Mouse (Mus musculus): ENCODE data around the gene Xrcc1. TPM values are rescaled to one million over a fixed set of nuclear protein-coding genes. Genes with fewer than 3 reads are reported as not detected.
A peak's percentile ranks its signal among the peaks of the same experiment; 100 is the strongest.
"Not testable (repeated sequence)": the region's sequence is repeated elsewhere in the genome, so short reads cannot be mapped to it uniquely, and the experiment has no call there.

Xrcc1 gene
- total RNA-seq (2022): 10 to 100 TPM; 19.7 to 30.8 (median 27.1) TPM

DNA sequence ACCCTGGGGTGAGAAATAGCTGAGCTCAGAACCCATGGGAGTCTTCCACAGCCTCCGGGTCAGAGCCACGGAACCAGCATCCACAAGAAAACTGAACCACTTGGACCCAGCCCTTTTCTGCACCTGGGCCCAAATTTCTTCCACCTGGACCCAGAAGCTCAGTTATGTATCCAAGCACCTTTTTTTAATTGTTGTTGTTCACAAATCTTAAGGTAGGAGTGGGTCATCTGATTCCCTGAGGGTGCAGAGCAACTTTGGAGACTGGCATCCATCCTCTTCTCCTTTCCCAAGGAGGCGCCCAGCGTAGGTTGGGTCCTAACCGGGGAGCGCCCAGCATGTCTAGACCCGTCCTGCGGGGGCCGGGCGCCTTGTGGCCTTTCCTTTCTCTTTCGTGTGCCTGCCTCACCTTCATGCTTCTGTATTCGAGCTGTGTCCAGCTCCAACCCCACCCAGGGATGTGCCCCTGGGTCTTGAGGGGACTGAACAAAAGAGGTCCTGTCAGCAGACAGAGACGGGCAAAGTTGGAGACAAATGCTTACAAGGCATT lies at the start of gene Xrcc1, which contains the start of gene Pinlyp:
TSS of gene Xrcc1 (plus strand) at position 222 of the 547 bp plus-strand sequence.
TSS of gene Pinlyp (minus strand) at position 51 of the 547 bp plus-strand sequence.
- no peak for DNase-seq (ENCODE audit: low spot score)

DNA sequence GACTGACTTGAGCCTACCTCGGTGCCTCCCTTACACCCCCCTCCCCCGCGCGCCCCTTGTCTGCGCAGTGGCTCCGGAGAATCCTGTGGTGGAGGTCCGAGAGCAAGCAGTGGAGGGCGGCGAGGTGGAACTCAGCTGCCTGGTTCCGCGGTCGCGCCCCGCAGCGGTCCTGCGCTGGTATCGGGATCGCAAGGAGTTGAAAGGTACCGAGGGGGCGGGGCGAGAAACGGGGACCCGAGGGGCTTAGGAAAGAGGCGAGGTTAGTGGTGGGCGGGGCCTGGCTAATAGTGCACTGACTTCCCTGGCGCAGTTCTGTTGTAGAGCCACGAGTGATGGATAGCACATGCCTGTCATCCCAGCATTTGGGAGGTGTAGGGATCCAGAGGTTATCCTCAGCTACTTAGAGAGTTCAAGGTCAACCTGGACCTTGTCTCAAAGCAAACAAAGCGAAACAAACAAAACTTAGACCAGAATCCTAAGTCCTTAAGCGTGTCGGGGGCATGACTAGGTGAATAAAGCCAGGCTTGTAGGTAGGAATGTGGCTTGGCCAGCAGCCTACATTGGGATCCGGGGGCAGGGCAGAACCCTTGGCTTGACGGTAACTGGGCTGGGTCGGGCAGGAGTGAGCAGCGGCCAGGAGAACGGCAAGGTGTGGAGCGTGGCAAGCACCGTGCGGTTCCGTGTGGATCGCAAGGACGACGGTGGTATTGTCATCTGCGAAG lies 46.1 kb upstream of the Xrcc1 start:
- no peak for DNase-seq (ENCODE audit: low spot score)

DNA sequence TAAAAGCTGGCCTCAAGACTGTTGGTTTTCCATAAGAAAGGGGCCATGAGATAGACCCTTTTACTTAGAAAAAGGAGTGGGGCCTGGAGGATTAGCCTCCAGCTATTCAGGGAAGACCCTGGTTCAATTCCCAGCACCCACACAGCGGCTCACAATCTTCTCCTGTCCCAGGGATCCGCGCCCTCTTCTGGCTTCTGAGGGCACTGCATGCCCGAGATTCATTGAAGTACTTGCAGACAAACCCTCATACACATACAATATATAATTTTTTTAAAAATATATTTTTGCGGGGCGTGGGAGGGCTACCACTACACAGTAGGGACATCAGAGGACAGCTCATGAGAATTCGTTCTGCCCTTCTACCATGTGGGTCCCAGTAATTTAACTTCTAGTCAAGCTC lies 45.2 kb upstream of the Xrcc1 start:
- DNase-seq (ENCODE audit: low spot score): no peak

DNA sequence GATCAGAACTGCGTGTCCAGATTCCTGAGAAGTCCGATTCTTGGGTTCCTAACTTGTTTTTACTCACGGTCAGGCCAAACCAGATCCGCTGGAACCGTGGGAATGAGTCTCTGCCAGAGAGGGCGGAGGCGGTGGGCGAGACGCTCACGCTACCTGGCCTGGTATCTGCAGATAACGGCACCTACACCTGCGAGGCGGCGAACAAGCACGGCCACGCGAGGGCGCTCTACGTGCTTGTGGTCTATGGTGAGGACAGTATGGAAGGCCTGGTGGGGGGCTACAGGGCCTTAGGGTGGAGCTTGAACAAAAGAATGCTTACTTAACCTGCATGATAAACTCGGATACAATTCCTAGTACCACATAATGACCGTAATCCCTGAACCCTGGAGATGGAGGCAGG lies 44.6 kb upstream of the Xrcc1 start:
- DNase-seq (ENCODE audit: low spot score): no peak

DNA sequence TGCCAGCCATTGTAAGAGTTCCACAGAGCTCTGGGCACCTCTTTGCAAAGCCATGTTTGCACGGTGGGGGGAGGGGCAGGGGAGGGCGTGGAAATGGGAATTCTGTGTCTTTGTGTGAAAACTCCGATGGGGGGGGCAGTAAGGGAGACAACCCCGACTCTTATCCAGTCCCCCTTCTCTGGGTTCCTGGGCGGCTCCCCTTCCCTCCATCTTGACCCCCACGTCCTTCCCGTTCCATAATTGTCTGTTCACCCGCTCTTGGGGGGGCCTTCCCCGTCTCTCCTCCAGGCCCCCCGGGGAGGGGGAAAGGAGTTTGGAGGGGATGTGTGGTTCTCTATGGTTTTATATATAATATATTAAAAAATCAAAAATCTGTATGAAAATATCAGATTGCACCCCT lies 42.1 kb upstream of the Xrcc1 start:
- DNase-seq (ENCODE audit: low spot score): no peak

DNA sequence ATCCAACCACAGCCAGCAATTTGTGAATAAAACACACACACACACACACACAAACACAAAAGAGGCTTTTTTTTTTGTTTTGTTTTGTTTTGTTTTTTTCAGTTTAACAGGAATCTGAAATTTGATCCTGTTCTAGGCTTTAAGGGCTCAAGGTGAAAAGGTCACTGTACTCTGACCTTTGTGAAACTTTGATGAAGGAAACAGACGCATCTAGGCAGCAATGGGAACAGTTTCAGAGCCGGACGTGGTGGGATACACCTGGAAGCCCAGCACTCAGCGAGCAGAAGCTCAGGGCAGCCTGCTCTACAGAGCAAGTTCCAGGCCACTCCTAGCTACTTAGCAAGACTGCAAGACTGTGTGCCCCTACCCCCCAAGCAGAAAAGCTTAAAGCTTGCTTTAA lies 41.2 kb upstream of the Xrcc1 start:
- no peak for DNase-seq (ENCODE audit: low spot score)

DNA sequence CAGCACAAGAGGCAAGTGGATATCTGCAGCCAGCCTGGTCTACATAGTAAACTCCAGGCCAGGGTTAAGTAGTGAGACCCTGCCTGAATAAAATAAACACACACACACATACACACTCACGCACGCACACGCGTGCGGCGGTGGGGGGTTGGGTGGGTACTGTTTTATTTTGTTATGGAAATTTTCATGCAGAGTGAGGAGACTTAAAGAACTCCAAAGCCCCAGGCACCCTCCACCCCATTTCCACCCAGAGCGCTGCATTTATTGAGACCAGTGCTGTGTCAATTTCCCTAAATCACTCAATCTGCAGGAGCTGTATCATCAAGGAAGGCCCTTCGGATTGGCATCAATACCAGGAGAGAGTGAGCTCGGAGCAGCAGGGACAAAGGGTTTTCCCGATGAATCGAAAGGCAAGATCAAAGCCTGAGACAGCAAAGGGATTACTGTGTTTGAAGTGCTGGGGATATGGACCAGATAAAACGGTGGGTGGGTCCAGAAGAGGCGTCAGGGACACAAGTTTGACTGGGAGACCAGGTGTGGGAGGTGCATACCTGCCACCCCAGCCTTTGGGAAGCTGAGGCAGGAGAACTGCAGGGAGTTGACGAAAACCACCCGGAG lies 40.5 kb upstream of the Xrcc1 start:
- DNase-seq (ENCODE audit: low spot score): no peak

DNA sequence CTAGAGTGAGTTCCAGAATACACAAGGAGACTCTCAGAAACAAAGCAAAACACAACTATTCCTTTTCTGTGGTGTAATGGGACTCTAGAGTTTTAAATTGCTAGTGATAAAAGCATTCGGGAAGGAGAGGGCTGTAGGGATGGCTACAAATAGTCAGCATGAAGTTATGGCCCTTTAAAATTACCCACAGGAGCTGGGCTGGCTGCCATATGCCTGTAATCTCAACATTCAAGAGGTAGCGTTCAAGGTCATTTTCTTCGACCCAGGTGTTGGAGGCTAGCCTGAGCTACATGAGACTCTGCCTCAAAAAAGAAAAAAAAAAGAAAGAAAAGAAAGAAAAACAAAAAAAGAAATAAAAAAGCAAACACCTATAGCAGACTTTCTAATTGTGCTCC lies 40.0 kb upstream of the Xrcc1 start:
- DNase-seq (ENCODE audit: low spot score): peak; percentile 31

DNA sequence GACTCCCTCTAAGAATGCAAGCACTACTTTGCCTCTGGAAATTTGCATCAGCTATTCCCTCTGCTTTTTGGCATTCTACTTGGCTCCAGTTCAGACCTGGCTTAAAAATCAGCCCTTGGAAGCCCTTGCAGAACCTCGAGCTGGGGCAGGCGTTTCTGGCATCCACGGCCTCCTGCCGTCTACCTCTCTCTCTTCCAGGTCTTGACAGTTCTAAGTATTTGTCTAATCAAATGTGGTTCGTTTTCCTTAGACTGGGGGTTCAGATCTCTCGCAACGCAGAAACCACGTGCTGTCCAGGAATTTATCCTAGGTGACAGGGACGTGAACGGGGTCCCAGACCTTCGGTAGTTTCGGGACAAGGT lies 39.6 kb upstream of the Xrcc1 start:
- DNase-seq (ENCODE audit: low spot score): peak; percentile 32

DNA sequence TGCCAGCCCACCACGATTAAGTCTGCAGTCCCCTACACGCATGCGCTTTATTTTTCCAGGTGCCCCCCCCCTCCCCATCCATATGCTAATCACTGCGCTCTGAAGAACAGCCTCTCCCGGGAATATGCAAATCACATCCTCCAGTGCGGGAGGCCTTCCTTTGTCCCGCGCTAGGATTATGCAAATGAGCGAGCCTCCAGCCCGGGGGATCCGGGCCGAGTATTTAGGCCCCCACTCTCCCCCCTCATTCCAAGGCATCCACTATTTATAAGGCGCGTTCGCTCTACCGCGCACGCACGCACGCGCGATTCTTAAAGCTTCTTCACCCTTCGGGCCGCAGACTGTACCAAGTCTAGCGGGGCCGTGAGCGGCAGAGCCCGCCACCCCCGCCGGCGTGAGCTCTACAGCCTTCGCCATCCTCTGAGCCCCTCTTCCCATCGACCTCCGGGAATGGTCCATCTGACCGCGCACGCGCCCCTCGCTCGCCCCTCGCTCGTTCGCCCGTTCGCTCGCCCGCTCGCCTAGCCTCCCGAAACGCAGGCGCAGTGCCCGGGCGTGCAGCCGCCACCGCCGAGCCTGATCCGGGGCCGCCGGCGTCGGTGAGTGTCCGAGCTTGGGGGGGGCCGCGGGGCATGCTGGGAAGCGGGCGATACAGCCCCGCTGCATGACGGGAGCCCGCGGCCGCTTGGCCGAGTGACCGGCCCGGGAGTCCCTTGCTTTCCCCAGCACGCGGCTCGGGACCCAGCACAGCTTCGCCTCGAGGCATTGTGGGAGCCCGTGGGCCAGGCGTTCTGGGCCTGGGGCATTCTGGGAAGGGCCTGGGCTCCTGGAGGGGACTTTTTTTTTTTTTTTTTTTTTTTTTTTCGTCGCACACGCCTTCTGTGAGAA lies 39.0 kb upstream of the Xrcc1 start, which contains the start of gene Zfp428:
TSS of gene Zfp428 (plus strand) at position 169 of the 888 bp plus-strand sequence.
- peak; percentile 70 for DNase-seq (ENCODE audit: low spot score)

DNA sequence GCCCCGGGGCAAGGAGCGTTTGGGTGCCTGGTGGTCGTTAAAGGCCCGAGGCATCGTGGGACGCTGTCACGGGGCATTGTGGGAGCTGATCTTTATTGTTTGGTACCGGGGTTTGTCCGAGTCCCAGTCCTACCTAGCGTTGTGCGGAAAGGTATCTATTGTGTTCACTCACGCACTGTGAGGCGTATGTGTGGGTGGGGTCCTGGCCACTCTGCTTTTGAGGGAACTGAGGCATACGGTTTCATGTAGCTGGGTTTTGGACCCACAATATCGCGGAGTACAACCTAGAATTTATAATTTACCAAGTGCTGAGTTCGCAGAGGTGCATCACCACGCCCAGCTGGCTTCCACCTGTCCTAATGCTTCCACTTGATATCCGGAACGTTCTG lies 38.4 kb upstream of the Xrcc1 start:
- no peak for DNase-seq (ENCODE audit: low spot score)

DNA sequence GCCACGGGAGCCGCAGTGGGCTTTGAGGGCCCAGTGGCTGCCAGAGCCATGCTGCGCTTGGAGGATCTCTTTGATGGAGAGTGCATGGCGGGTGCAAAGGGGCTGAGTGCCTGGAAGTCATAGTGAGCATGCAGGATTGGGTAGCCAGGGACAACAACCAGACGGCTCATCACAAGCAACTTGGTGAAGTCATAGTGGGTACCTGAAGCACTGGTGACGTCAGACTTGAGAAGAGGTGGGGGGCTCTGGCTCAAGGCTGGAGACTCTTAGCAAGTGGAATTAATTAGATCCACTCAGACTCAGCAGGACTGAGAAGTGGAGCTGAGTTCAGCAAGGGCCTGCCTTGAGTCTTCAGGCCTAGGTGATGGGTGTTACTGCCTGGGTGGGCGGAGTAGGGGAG lies 33.7 kb upstream of the Xrcc1 start, which contains the start of gene AC161166.1:
TSS of gene AC161166.1 (minus strand) at position 101 of the 400 bp plus-strand sequence.
- no peak for DNase-seq (ENCODE audit: low spot score)

DNA sequence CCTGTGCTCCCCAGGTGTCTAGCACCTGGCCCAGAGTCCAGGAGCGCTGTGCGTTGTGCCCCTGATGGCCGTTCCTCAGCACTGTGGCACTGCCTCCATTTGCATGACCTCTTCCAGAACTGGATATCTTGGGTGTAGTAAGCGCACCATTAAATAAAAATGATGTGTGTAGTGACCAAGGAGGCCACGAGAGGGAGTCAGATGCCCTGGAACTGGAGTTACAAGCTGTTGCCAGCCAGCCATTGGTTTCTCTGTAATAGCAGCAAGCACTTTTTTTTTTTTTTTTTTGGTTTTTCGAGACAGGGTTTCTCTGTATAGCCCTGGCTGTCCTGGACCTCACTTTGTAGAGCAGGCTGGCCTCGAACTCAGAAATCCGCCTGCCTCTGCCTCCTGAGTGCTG lies 29.8 kb upstream of the Xrcc1 start:
- DNase-seq (ENCODE audit: low spot score): not testable (repeated sequence)

DNA sequence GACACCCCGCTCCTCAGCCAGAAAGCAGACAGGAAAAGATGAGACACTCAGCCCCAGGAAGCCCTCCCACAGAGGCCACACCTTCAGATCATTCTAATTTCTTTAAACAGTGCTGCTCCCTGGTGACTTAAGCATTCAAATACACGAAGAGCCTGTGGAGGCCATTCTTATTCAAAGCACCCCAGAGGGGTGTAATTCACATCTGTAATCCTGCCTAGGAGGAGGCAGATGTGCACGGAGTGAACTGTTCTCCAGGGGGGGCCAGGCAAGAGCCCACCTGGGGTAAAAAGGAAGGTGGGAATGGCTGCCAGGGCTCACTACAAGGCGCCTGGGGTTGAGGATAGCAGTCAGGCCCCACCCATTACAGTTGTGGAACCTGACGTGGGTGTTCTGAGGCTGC lies 29.0 kb upstream of the Xrcc1 start:
- DNase-seq (ENCODE audit: low spot score): no peak

DNA sequence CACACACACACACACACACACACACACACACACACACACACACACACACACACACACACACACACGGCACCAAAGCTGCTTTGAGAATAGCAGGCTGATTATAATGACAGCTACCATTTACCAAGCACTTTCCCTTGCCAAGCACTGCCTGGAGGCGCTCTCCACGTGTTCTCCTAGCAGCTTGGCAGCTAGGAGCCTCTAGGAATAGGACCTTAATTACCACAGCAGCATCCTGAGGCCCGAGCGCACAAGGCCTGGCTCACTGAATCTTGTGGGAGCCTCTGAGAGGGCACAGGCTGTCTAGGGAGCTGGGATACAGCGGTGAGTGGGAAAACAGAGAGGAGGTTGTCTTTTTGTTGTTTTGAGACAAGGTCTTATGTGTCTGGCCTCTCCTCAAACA lies 28.4 kb upstream of the Xrcc1 start:
- no peak for DNase-seq (ENCODE audit: low spot score)

DNA sequence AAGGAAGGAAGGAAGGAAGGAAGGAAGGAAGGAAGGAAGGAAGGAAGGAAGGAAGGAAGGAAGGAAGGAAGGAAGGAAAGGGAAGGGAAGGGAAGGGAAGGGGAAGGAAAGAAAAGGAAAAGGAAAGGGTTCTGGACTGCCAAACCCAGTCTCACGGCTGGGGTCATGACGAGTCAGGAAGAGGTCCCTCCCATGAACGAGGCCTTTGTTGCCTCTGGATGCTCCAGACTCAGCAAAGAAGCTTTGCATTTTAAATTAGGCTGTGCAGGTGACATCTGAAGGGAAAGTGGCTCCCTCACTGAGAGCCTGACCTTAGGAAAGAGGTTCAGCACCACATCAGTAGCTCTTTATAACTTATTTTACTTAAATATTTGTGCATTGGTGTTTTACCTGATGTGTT lies 27.0 kb upstream of the Xrcc1 start:
- no peak for DNase-seq (ENCODE audit: low spot score)

DNA sequence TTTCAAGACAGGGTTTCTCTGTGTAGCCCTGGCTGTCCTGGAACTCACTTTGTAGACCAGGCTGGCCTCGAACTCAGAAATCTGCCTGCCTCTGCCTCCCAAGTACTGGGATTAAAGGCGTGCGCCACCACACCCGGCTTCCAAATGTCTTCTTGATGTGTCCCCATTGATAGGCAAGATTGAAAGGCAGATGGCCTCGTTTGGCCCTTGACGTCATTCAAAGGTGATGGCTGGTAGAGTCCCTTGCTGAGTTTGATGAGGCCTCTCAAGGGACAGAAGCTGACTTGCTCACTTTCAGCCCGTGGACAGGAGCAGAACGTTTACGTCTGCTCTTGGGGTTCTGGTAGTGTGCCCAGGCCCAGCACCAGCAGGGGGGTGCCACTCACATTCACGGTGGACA lies 26.0 kb upstream of the Xrcc1 start:
- DNase-seq (ENCODE audit: low spot score): not testable (repeated sequence)

DNA sequence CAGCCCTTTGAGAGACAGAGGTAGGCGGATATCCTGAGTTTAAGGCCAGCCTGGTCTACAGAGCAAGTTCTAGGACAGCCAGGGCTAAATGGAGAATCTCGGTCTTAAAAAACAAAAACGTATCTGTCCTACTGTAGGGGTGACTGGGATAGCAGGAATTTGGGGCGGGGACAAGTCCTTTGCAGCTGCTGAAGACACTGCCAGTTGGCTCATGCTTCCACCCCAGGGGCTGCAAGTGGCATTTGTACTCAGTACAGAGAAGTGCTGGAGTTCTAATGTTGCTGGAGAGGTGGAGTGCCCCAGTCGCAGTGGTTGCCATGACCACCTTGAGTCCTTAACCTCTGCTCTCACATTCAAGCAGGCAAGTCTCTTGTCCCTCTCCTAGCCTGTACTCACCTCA lies 23.3 kb upstream of the Xrcc1 start:
- no peak for DNase-seq (ENCODE audit: low spot score)

DNA sequence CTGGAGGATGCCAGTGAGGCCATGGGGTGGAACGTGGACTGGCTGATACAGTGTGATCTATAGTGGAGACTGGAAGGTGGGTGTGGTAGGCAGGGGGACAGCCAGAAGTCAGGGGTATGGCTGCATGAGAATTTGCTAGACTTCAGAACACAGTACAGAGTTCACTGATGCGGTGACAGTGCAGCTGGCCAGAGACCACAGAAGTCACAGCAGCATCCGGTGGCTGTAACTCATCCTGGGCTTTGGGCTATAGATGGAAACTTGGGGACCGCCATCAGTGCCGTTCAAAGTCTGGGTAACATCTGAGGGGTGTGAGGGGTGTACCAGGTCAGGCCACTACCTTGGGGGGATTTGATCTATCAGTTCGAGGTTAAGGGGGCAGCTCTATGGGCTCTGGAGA lies 22.4 kb upstream of the Xrcc1 start:
- no peak for DNase-seq (ENCODE audit: low spot score)

DNA sequence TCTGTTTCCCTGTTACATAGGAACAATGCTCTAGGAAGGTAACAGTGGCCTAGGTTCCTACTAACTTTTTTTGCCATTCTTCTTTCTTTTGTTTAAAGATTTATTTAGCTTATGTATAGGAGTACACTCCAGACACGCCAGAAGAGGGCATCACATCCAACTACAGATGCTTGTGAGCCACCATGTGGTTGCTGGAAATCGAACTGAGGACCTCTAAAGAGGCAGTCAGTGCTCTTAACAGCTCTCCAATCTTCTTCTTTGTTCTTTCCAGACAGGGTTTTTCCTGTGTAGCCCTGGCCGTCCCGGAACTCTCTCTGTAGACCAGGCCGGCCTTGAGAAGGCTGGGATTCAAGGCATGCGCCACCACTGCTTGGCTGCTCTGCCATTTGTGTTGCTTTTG lies 21.1 kb upstream of the Xrcc1 start:
- DNase-seq (ENCODE audit: low spot score): no peak

DNA sequence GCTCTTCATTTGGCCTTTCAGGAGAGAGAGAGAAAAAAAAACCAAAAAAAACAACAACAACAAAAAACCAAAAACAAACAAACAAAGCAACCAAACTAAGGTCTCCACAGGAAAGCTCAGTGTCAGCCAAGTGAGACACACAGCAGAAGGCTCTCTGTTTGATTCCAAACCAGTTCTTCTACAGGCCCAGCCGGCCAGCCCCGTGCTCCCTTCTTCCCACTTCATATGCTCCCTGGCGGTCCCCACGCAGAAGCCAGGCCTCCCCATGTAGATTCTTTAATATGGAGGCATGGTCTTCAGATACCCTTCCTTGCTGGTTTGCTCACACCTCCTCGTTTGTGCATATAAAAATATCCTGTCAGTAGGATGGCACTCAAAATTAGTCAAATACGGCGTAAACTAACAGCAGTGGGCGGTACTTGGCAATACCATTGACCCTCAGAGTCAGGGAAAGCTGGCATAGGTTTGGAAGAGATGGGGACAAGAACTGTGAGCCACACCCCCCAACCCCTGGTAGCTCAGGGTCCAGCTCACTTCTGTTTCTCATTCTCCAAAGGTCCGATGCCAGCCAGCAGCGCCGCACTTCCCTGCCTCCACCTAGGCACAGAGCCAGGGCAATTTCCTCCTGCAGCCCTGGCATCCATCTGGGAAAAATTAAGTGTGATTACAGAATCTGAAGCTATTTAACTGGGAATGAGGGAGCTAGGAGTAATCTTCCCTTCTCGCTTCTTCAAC lies 20.2 kb upstream of the Xrcc1 start:
- no peak for DNase-seq (ENCODE audit: low spot score)
